Mouse (Mus musculus) cerebellum, adult 9-10 months (tissue): ENCODE data around the gene Rac2.

Source experiments
- DNase-seq: peaks from one replicate; pipeline ENCODE4 v3.0.0; 2022

Rac2 gene

DNA sequence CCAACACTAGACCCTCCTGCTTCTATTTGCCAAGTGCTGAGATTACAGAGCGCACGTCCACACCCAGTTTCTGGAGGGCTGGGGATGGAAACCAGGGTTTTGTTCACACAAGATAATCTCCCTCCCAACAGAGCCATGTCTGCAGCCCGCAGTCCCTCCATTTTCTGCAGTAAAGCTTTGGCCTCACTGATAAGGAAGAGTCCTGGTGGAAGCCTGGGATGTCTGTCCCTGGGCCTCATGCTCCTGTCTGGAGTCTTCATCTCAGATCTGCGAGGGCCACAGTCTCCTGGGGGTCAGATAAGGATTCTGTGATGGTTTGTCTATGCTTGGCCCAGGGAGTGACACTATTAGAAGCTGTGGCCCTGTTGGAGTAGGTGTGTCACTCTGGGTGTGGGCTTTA is 15.5 kb upstream of the Rac2 start:
- DNase-seq = no peak

DNA sequence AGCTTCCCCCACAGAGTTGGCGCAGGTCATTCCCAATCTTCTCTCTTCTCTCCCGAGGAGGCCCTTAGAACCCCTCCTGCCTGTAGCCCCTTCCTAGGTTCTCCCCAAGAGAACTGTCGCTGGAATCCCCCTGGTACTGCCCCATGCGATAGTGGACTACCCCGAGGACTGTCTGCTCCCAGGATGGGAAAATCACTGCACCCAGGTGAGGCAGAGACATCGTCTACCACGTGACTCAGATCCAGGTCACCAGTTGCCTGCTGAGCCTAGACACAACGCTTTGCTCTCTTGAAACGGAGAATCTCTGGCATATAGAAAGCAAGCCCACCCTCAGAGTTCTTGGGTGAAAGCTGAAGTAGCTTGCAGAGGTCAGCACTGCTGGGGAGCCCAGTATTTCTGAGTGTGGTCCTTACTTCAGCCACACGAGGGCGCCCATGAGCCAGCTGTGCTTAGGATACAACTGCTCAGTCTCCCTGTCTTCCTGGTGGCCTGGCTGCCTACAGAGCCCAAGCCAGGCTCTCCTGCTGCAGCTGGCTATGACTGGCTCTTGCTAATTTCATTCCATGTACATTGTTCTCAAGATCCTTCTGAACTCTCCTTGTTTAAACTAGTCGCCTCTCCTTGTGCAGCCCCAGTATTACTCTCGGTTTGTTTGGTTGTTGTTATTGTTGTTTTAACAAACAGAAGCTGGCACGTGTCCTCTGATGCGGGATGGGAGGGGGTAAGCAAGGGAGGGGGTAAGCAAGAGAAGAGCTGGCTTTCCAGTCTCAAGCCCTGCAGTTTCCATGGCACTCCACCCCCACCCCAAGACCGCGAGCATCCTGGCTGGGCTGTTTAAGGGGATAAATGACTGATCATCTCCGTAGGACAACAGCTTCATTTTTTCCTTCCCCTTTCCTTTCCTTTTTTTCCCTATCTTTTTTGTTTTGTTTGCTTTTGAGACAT is 14.7 kb upstream of the Rac2 start:
- peak; percentile 76 for DNase-seq

- DNase-seq = no peak
Observed at GRCm38 (mm10) chr15:78585404-78585803, 12.8 kb upstream of the Rac2 start.

DNA sequence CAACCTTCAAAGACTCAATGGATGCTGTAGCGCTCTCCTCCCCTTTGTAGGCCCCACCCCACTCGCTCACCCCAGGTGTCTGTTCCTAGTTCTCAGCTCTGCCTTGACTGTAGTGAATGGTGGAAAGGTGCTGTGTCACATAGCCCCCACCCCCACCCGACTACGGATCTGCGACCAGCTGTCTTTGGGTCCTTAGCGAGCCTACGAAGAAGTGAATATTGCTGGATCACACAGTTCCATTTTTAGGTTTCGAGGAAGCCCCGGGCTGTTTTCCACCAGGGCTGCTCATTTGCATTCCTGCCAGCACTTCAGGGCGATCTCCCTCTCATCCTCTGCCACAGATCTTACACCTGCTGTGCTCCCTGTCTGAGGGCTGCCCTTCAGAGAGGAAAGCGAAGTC is 10.8 kb upstream of the Rac2 start:
- no peak for DNase-seq

DNA sequence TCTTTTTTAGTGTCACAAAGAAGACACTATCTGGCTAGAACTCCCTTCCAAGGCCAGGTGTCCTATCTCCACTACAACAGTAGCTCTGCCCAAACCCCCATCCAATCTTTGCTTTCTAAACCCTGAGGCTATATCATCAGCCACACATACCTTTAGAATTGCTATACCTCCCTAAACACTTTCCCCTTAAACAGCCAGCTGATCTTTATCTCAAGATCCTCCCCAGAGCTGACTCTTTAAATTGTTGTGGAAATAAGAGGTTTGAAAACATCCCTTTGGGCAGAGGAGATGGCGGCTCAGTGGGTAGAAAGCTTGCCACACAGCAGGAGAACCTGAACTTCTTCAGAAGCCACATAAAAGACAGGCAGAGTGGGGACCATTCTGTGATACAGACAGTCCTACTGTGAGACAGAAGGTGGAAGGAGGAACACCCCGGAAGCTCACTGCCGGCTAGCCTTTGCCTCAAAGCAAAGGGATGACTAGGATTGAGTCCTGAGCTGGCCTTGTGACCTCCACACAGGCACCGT is 3.8 kb upstream of the Rac2 start:
- no peak for DNase-seq

DNA sequence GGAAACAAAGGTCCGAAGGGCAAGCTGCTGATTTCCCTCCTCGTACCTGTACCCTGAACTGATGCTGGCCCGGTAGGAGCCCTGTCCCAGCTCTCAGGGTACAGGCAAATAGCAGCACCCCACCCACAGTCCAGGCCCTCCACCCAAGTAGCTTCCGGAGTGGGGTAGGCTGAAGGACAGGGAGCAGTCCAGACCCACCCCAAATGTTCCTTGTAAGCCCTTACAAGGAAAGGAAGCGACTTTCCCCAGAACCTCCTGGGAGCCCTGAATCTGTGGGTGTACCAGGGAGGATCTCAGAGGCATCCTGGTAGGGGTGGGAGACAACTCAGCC is 348 bp downstream of the Rac2 start:
- DNase-seq = no peak

DNA sequence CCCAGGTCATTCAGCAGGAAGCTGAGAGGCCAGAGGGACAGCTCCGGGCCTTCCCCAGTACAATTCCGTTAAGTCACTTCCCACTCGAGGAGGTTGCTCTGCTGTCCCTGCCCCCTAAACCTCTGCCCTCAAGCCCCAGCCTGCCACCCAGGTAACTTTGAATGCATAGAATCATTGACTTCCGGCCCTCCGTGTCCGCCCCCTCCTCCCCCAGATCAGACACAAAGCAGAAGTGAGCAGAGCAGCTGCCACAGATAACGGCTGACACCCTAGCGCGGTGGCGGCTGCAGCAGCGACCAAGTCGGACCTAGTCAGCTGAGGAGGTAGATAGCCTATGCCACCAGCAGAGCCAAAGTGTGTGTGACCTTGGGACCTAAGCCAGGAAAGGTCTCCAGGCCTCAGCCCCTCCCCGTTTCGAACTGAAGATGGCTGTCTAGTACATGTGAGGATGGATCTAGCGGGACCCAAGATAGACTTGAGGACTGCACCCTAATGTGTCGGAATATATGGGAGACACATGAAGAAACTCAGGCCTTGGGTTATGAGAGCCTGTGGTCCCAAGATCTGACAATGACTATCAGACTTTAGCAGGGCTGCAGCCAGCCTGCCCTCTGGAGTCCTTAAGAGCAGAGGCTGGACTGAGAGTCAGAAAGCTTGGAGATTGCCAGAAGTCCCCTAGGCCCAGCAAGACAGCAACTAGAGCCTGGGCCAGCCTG is 871 bp downstream of the Rac2 start:
- no peak for DNase-seq

- DNase-seq = no peak
Observed at GRCm38 (mm10) chr15:78570170-78570569, 2.4 kb downstream of the Rac2 start.

DNA sequence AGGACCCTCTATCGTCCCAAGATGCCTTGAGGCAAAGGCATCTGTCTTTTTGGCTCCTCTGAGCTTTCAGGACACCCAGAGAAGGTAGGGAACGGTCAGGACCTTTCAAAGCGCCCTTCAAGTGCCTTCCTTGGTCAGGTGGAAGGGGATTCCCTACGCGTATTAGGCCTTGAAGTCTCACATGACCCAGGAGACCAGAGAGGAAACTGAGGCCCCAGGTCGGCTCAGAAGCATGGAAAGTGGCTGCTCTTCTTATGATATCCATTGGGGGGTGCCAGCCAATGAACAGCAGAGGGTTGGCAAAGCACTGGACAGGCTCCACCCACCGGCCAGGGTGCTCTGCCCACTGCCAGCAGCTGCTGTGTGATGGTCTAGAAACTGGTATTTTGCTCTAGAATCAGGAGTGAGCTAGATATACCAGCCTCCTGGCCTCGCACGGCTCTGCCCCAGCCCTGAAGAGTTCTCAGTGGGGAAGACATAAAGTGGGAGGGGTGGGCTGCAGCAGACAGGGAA is 4.9 kb downstream of the Rac2 start:
- DNase-seq = no peak

GRCm38 (mm10) chr15:78564764-78565435 is 7.7 kb downstream of the Rac2 start:
- DNase-seq = no peak

- DNase-seq = no peak
Observed at GRCm38 (mm10) chr15:78563937-78564336, 8.6 kb downstream of the Rac2 start.

DNA sequence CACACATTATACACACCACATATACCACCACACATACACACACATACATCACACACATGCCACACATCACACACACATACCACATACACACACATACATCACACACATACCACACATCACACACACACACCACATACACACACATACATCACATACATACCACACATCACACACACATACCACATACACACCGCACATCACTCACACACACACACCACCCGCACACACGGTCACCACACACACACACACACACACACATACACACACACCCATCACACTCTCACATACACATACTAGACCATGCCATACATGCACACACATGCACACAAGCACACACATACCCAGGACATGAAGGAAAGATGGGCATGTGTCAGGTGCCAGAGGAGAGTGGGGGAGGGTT is 9.2 kb downstream of the Rac2 start:
- no peak for DNase-seq

GRCm38 (mm10) chr15:78559141-78559979 is 13.2 kb downstream of the Rac2 start:
- DNase-seq = no peak

- no peak for DNase-seq
Observed at GRCm38 (mm10) chr15:78557693-78558535, 14.7 kb downstream of the Rac2 start.

DNA sequence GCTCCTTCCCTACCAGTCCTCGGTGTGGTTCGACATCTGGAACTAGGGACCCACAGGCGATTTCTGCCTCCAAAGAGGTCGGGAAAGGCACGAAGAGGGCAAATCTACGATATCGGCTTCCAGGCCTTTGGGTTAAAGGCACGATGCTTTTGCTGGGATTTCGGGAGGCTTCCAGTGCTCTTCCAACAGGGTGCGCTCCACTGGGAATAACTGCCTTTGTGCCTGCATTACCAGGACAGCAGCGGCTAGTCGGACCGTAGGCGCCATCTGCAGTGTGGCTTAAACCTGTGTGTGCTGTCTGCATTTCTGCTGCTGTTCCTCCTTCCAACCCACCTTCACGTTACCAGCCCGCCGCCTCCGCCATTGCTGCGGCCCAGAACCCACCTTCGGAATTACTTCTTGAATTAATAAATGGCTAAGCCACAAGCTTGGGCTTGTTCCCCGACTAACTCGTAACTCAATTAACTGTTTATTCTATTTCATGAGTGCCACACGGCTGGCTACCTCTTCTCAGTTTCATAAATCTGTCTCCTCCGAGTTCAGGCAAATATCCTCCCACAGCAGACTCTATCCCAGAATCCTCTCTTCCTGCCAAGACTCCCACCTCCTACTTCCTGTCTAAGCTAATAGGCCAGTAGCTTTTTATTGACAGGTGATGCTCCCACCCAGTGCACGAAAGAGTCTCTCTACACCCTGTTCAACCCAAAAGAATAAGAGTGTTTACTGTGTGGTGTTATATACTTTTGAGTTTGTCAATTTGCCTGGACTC is 17.9 kb downstream of the Rac2 start:
- DNase-seq = no peak

DNA sequence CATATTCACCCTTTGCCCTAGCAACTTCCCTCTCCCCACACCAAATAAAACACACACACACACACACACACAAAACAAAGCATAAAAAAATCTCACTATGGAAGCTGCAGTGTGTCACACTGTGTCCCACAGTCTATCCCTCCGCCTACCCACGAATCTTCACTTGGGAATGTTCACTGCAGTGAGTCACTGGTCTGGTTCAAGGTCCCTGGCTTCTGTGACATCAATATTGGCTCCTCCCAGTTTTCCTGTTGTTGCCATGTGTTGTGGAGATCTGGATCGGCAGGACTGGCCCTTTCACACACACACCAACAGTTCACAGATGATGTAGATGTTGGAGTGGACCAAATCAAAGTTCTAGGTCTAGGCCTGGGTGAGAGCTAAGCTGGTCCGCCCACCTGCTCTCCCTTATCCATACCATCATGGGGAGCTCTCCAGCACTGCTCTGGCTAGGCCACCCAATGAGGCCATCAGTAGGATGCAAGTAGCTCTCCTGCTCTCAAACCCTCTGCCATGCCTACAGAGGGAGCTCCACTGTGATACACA is 23.3 kb downstream of the Rac2 start:
- DNase-seq = no peak

DNA sequence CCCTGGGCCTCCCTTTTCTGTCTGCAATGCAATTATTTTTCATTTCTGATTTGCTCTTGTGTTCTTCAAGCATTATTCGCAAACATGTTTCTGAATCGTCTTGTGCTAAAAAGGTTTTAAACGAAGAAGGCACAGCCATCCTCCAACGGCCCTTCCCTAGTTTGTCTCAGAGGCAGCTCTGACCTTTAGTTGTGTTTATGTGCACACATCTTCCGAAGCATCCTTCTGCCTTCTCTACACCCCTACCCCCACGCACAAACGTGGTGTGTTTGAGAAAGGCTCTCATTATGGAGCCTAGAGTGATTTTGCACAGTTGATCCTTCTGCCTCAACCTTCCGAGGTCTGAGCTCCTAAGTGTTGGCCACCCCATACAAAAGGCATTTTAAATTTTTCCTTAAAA is 23.9 kb downstream of the Rac2 start:
- DNase-seq = no peak

DNA sequence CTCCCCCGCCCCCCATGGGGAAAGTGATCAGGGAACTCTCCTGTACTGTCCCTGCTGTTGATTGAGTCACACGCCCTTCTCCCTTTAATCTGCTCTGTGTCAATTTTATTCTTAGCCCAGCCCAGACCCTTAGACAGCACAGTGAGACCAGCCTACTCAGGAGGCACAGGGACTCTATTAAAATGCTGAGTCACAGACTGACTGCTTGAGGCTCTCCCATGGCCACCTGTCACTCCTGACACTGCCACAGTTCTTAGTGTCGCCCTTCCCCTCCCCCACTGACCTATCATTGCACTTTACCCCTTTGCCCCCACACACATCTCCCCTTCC is 24.3 kb downstream of the Rac2 start:
- DNase-seq = no peak

GRCm38 (mm10) chr15:78547415-78548335 is 24.9 kb downstream of the Rac2 start:
- peak; percentile 54 for DNase-seq
